Mouse (Mus musculus) midbrain, embryonic 15.5 days (tissue): Measurements from ENCODE around the gene Guca2b. TPM values are rescaled to one million over a fixed set of nuclear protein-coding genes. Genes with fewer than 3 reads are reported as not detected.

Experiments used
- ATAC-seq: fragments of 200-750 bp; cut with Nextera tagmentation; replicated peaks from 2 replicates; pipeline ENCODE4 v1.8.0; 2017; ENCODE audit warnings: moderate TSS enrichment
- H3K27ac ChIP-seq: fragments of 300-500 bp; sonication (generic); 2 replicates; pipeline ENCODE4 v1.5.1; 2015; ENCODE audit warnings: mild to moderate bottlenecking, inconsistent platforms
- H3K27me3 ChIP-seq: fragments of 300-500 bp; sonication (generic); replicated peaks from 2 replicates; pipeline ENCODE4 v1.6.1; 2015; ENCODE audit warnings: inconsistent platforms
- H3K36me3 ChIP-seq: fragments of 300-500 bp; sonication (generic); replicated peaks from 2 replicates; pipeline ENCODE4 v1.6.1; 2015; ENCODE audit warnings: inconsistent platforms
- H3K4me1 ChIP-seq: fragments of 300-500 bp; sonication (generic); 2 replicates; pipeline ENCODE4 v1.6.1; 2015; ENCODE audit warnings: inconsistent platforms
- H3K4me2 ChIP-seq: fragments of 300-500 bp; sonication (generic); 2 replicates; pipeline ENCODE4 v1.6.1; 2015; ENCODE audit warnings: inconsistent platforms, mild to moderate bottlenecking, moderate library complexity
- H3K4me3 ChIP-seq: fragments of 300-500 bp; sonication (generic); 2 replicates; pipeline ENCODE4 v1.5.1; 2015; ENCODE audit warnings: mild to moderate bottlenecking, inconsistent platforms
- H3K9ac ChIP-seq: fragments of 300-500 bp; sonication (generic); 2 replicates; pipeline ENCODE4 v1.6.1; 2015; ENCODE audit warnings: mild to moderate bottlenecking, inconsistent platforms
- H3K9me3 ChIP-seq: fragments of 300-500 bp; sonication (generic); 2 replicates; pipeline ENCODE4 v1.6.1; 2016; ENCODE audit warnings: inconsistent platforms
- WGBS: fragments of 180-500 bp; shearing (Covaris S2); methylation state at CpG from one replicate; pipeline ENCODE4 v1.1.7; 2015; ENCODE audit warnings: mixed read lengths; 5-methylcytosine and 5-hydroxymethylcytosine counted together
- polyA plus RNA-seq: library from polyadenylated mRNA; unstranded; fragments of >200 nt; fragmentation: Nextera tagmentation; extraction: Ambion mirVana; gene quantifications from 2 replicates; pipeline ENCODE4 v1.2.1, GENCODE M21; 2015

The Guca2b gene
- polyA plus RNA-seq, 1 experiment from 2014 or later: not detected

- no peak overlapping the region for H3K4me2 ChIP-seq
- peaks cover 13% of the 10 kb centered on the region for H3K4me1 ChIP-seq
- no peaks in the 10 kb centered on the region for H3K27me3 ChIP-seq
- ATAC-seq: peak; percentile 46; the same call in 1 of the 2 replicates
- 56% methylated on average over 10 of the region's 10 CpGs for WGBS
- H3K4me3 ChIP-seq: no peak overlapping the region
- no peak overlapping the region for H3K9ac ChIP-seq
- no peaks in the 10 kb centered on the region for H3K36me3 ChIP-seq
- 0 out of 2 replicates have a peak overlapping the region, but pooled peaks have one; percentile 14 for H3K27ac ChIP-seq
- H3K9me3 ChIP-seq: no peaks in the 10 kb centered on the region
Observed at GRCm38 (mm10) chr4:119669356-119670209, 10.8 kb upstream of the Guca2b start.

DNA sequence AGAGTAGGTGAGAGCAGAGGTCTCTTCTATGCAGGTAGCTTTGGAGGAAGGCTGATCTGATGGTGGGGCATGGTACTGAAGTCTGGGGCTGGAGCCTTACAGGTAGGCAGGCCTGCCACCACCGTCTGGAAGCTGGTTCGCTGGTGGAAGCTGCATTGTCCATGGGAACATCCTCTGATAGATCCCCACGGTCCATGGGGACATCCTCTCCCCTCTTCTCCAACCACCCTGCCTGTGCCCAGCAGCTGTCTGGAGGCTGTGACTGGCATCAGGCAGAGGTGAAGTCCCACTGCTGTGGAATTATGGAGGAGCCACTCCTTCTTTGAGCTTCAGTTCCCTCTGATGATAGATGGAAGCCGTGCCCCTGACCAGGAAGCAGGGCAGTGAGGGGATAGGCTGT lies 9.8 kb upstream of the Guca2b start:
- Histone ChIP-seq H3K27ac (no peak overlapping the region), H3K36me3 (no peaks in the 10 kb centered on the region), H3K4me1 (peaks cover 13% of the 10 kb centered on the region), H3K9me3 (no peaks in the 10 kb centered on the region), H3K9ac (no peak overlapping the region), H3K4me2 (no peak overlapping the region), H3K27me3 (no peaks in the 10 kb centered on the region), H3K4me3 (no peak overlapping the region)
- no peak for ATAC-seq
- 67% methylated on average over 4 of the region's 4 CpGs for WGBS

- Histone ChIP-seq H3K4me2 (no peak overlapping the region), H3K9ac (no peak overlapping the region), H3K27me3 (no peaks in the 10 kb centered on the region), H3K9me3 (no peaks in the 10 kb centered on the region), H3K4me3 (no peak overlapping the region), H3K4me1 (peaks cover 13% of the 10 kb centered on the region), H3K36me3 (no peaks in the 10 kb centered on the region), H3K27ac (no peak overlapping the region)
- ATAC-seq: no peak
- 88% methylated on average over 3 of the region's 3 CpGs for WGBS
Observed at GRCm38 (mm10) chr4:119668185-119668584, 9.4 kb upstream of the Guca2b start.

- Histone ChIP-seq H3K9me3 (no peaks in the 10 kb centered on the region), H3K4me3 (no peak overlapping the region), H3K4me2 (no peak overlapping the region), H3K27me3 (no peaks in the 10 kb centered on the region), H3K27ac (no peak overlapping the region), H3K9ac (no peak overlapping the region), H3K4me1 (peaks cover 13% of the 10 kb centered on the region), H3K36me3 (no peaks in the 10 kb centered on the region)
- ATAC-seq: peak; percentile 18; the same call in 1 of the 2 replicates
- 25% methylated on average over 5 of the region's 5 CpGs for WGBS
Observed at GRCm38 (mm10) chr4:119667454-119667853, 8.7 kb upstream of the Guca2b start.

DNA sequence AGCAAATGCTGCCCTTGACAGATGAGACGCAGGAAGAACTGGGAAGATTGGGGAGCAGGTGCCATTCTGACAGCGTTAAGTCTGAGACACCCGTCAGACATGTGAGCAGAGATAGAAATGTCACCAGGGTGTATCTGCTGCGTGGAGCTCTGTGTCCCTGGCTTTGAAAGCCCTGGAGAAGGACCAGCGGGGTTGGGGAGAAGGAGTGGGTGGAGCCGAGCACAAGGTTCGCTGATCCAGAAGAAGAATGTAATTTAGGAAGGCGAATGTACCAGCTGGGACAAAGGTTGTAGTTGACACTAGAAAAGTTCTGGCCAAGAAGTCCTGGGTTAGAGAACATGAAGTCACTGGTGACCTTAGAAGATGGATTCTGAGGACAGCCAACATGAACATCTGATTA lies 7.4 kb upstream of the Guca2b start:
- Histone ChIP-seq H3K27me3 (no peaks in the 10 kb centered on the region), H3K4me3 (no peak overlapping the region), H3K9ac (no peak overlapping the region), H3K4me1 (peaks cover 13% of the 10 kb centered on the region), H3K4me2 (no peak overlapping the region), H3K27ac (no peak overlapping the region), H3K36me3 (no peaks in the 10 kb centered on the region), H3K9me3 (no peaks in the 10 kb centered on the region)
- ATAC-seq: no peak
- 37% methylated on average over 8 of the region's 8 CpGs for WGBS

GRCm38 (mm10) chr4:119665166-119665565 lies 6.4 kb upstream of the Guca2b start:
- no peak overlapping the region for H3K9ac ChIP-seq
- no peaks in the 10 kb centered on the region for H3K9me3 ChIP-seq
- no peak for ATAC-seq
- H3K4me1 ChIP-seq: peaks cover 6% of the 10 kb centered on the region
- H3K4me3 ChIP-seq: no peak overlapping the region
- H3K27me3 ChIP-seq: no peaks in the 10 kb centered on the region
- no peak overlapping the region for H3K4me2 ChIP-seq
- no peaks in the 10 kb centered on the region for H3K36me3 ChIP-seq
- WGBS: 94% methylated on average over 2 of the region's 2 CpGs
- no peak overlapping the region for H3K27ac ChIP-seq

GRCm38 (mm10) chr4:119663409-119664095 lies 4.8 kb upstream of the Guca2b start:
- no peaks in the 10 kb centered on the region for H3K36me3 ChIP-seq
- ATAC-seq: no peak
- no peak overlapping the region for H3K4me2 ChIP-seq
- no peak overlapping the region for H3K4me3 ChIP-seq
- no peak overlapping the region for H3K9ac ChIP-seq
- H3K27me3 ChIP-seq: no peaks in the 10 kb centered on the region
- no peaks in the 10 kb centered on the region for H3K9me3 ChIP-seq
- H3K4me1 ChIP-seq: no peaks in the 10 kb centered on the region
- WGBS: 93% methylated on average over 14 of the region's 14 CpGs
- H3K27ac ChIP-seq: no peak overlapping the region

- Histone ChIP-seq H3K36me3 (no peaks in the 10 kb centered on the region), H3K27me3 (no peaks in the 10 kb centered on the region), H3K9ac (no peak overlapping the region), H3K4me3 (no peak overlapping the region), H3K4me2 (no peak overlapping the region), H3K27ac (no peak overlapping the region), H3K9me3 (no peaks in the 10 kb centered on the region), H3K4me1 (no peaks in the 10 kb centered on the region)
- 86% methylated on average over 7 of the region's 7 CpGs for WGBS
- ATAC-seq: no peak
Observed at GRCm38 (mm10) chr4:119662976-119663375, 4.2 kb upstream of the Guca2b start.

DNA sequence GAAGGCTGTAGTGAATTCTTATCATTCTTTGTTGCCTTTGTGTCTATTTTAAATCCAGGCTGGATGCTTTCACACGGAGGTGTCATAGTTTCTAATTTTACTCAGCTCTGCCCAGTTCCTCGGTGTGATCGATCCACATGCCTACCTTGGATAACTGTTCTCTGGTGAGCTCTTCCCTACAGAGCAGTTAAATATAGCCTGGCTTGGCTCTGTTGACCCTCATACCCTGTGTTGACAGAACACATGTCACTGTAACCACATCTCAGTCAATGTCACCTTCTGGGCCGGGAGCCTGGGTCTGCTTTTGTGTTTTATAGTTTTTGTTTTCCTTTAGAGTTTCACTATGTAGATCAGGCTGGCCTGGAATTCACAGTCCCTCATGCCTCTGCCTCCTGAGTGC lies 3.4 kb upstream of the Guca2b start:
- ATAC-seq: no peak
- H3K9ac ChIP-seq: no peak overlapping the region
- no peaks in the 10 kb centered on the region for H3K36me3 ChIP-seq
- no peak overlapping the region for H3K4me3 ChIP-seq
- no peaks in the 10 kb centered on the region for H3K9me3 ChIP-seq
- 80% methylated on average over 4 of the region's 4 CpGs for WGBS
- H3K27ac ChIP-seq: no peak overlapping the region
- no peak overlapping the region for H3K4me2 ChIP-seq
- no peaks in the 10 kb centered on the region for H3K4me1 ChIP-seq
- H3K27me3 ChIP-seq: no peaks in the 10 kb centered on the region

DNA sequence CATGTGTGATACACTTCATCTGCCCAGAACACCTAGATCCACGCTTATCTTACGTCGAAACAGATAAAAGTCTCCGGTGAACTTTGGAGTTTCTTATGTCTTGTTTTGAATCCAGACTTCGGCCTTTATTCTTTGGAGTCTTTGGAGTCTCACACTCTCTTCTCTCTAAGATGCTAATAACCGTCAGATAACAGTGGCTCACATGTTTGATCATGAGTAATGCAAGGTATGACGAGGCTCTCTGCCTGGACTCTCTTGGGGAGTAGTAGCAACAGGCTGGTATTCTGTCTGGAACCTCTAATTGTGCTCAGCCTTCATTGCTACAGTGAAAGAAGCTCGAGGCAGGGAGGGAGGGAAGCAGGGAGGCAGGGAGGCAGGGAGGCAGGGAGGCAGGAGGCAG lies 1.3 kb upstream of the Guca2b start:
- no peak overlapping the region for H3K9ac ChIP-seq
- 81% methylated on average over 8 of the region's 8 CpGs for WGBS
- H3K4me2 ChIP-seq: no peak overlapping the region
- no peak for ATAC-seq
- H3K36me3 ChIP-seq: no peaks in the 10 kb centered on the region
- H3K27me3 ChIP-seq: no peaks in the 10 kb centered on the region
- no peak overlapping the region for H3K4me3 ChIP-seq
- no peaks in the 10 kb centered on the region for H3K9me3 ChIP-seq
- H3K4me1 ChIP-seq: no peaks in the 10 kb centered on the region
- no peak overlapping the region for H3K27ac ChIP-seq

DNA sequence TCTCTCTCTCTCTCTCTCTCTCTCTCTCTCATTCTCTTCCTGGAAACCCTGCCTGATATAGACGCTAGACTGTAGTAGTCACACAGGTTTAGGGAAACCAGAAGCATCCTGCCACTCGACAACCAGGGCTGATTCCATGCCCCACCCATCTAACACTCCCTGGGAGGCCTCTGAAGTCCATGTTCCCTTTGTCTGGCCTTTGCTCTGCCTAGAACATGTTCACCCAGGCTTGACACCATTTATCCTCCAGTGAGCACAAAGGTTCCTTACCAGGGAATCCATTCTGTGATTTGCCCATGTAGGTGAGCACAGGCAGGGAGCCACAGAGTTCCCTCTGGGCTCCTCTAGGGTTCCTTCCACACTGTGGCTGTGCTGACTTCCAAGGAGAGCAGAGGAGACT lies 508 bp downstream of the Guca2b start:
- Histone ChIP-seq H3K27ac (no peak overlapping the region), H3K4me1 (no peaks in the 10 kb centered on the region), H3K4me3 (no peak overlapping the region), H3K4me2 (no peak overlapping the region), H3K27me3 (no peaks in the 10 kb centered on the region), H3K36me3 (no peaks in the 10 kb centered on the region), H3K9me3 (peaks cover 4% of the 10 kb centered on the region; the same call in 1 of the 2 replicates), H3K9ac (no peak overlapping the region)
- no peak for ATAC-seq
- 77% methylated on average over 2 of the region's 2 CpGs for WGBS

- Histone ChIP-seq H3K9ac (no peak overlapping the region), H3K4me2 (no peak overlapping the region), H3K4me3 (no peak overlapping the region), H3K27ac (no peak overlapping the region), H3K4me1 (no peaks in the 10 kb centered on the region), H3K27me3 (no peaks in the 10 kb centered on the region), H3K9me3 (peaks cover 6% of the 10 kb centered on the region; the same call in 1 of the 2 replicates), H3K36me3 (no peaks in the 10 kb centered on the region)
- ATAC-seq: no peak
- 79% methylated on average over 1 of the region's 1 CpGs for WGBS
Observed at GRCm38 (mm10) chr4:119657011-119657410, 1.7 kb downstream of the Guca2b start.
